Mouse (Mus musculus) embryo, embryonic 10.5 days (tissue): ENCODE results near the gene Ttc27.

Source experiments
- DNase-seq: peaks from one replicate; pipeline ENCODE4 v3.0.0-alpha.2; 2015; ENCODE audit warnings: low spot score

Ttc27 gene

DNA sequence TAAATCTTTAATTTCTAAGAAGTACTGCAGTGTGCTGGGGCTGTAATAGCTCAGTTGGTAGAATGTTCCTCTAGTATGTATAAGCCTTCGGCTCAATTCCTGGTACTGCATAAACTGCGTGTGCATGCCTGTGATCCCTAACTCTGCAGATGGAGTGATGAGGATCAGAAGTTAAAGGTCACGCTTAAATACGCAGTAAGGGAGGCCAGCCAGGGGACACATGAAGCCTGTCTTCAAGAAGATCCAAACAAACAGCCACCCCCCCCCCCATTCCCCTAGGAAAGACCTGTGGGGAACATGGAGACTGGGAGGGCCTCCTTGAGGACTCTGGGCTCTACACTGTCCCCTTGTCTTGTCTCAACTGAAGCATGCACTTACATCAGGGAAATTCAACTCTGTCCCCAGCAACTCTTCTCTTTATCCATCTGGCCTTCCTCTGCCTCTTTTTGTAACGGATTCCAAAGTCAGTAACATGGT lies 36.1 kb downstream of the Ttc27 start:
- no peak for DNase-seq

DNA sequence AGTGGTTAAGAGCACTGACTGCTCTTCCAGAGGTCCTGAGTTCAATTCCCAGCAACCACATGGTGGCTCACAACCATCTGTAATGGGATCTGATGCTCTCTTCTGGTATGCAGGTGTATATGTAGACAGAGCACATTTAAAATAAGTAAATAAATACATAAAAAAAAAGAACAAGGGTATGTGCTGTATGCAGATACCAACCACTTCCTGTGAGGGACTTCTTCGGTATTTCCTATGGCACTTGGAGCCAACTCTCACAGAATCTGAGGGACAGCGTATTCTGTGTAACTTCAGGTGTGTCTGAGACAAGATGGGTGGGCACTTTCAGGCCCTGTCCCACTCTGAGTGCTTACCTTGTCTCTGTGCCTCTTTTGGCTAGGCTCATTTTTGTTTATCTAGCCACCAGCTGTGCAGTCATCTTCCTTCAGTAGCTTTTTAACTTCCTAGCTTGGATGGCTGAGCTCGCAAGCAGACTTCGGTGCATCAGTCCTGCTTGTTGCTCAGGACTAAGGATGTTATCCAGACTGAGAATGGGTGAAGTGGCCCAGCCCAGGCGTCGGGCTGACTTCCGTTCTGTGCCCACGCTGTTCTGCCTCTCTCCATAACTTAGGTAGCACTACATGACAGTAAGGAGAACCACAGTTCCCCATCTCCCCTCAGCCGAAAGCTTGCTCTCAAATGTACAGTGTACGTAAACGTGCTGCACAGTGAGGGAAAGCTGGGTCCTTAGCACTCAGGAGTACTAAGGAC lies 37.0 kb downstream of the Ttc27 start:
- DNase-seq: no peak

- DNase-seq: no peak
Observed at GRCm38 (mm10) chr17:74769390-74769811, 51.9 kb downstream of the Ttc27 start.

DNA sequence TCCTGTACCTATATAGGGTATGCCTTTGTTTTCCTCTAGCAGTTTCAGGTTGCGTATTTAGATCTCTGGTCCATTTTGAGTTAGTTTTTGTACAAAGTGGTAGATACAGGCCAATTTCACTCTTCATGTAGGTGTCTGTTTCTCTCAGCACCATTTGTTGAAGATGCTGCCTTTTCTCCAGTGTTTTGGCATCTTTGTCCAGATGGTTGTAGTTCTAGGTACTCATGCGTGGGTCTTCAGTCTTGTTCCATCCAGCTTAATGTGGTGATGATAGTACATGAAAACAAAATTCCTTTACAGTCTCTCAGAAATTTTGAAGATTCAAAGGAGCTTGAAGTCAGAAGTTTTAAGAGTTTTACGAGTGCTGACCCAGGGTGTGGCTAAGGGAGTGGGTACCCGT lies 54.8 kb downstream of the Ttc27 start:
- no peak for DNase-seq

DNA sequence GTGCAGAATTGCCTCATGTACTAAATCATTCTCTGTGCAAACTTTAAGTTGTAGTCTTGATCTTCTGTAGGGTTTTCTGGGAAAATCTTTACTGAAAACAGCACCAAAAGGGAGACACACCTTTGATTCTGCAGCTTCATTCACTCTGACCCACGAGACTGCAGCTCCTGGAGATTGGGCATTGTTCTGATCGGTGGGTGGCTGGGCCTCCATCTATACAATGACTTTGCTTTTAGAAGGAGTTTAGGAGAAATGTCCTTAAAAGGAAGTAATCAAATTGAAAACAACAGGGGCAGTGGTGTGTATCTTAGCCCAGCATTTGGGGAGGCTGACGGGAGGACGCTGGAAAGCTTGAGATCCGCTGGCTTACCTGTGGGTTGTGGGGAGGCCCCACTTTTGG lies 56.0 kb downstream of the Ttc27 start:
- no peak for DNase-seq

DNA sequence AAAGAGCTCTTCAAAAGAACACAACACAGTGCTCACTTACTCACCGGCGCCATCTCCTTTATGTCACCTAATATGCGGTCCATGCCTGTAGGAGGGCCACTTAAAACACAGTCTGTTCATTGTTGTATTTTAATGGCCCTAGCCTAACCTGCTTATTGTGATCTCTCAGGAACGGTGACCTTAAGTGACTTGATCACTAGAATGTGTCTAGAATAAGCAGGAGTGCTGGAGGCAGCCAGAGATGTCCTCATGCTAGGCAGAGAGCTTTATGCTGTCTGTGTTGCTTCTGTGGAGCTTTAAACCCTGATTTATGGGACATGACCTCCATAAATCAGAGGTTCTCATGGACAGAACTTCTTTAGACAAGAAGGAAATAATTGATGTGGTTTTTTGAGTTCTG lies 62.6 kb downstream of the Ttc27 start:
- DNase-seq: no peak

- no peak for DNase-seq
Observed at GRCm38 (mm10) chr17:74780627-74781026, 63.1 kb downstream of the Ttc27 start.

DNA sequence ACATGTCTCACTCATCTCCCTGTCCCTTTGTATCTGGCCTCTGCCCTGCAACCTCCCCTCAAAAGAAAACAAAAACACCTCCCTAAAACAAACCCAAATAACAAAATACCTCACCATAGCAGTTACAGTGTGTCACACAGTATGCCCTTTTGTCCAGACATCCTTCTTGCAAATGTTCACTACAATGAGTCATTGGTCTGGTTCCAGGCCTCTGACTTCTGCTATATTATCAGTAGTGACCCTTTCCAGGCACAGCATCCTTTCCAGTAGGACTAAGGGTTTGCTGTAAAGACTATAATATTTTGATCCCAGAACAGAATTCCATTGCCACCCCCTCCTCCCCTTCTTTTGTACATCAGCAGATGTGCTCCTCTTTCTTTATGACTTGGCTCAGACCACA lies 64.4 kb downstream of the Ttc27 start:
- DNase-seq: no peak

DNA sequence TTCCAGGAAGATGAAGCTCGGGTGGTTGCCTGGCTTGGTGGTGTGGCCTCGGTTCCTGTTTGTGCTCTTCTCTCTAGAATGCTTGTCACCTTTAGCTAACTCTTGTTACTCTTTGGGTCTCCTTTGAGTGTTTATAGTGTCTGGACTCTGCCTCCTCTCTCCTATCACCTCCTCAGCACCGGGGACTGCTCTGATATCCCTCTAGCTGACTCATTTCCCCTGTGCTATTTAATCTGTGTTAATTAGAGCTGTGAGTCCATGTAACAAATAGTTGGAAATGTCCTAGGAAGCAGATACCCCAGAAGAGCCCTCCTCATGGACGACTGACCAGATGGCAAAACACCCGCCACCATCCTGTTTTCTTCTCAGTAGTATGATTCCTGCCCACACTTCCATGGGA lies 68.1 kb downstream of the Ttc27 start:
- no peak for DNase-seq

GRCm38 (mm10) chr17:74786198-74786734 lies 68.7 kb downstream of the Ttc27 start:
- DNase-seq: no peak

- DNase-seq: no peak
Observed at GRCm38 (mm10) chr17:74796023-74796699, 78.6 kb downstream of the Ttc27 start.

- no peak for DNase-seq
Observed at GRCm38 (mm10) chr17:74799865-74800264, 82.3 kb downstream of the Ttc27 start.

- DNase-seq: no peak
Observed at GRCm38 (mm10) chr17:74802765-74803164, 85.2 kb downstream of the Ttc27 start.

DNA sequence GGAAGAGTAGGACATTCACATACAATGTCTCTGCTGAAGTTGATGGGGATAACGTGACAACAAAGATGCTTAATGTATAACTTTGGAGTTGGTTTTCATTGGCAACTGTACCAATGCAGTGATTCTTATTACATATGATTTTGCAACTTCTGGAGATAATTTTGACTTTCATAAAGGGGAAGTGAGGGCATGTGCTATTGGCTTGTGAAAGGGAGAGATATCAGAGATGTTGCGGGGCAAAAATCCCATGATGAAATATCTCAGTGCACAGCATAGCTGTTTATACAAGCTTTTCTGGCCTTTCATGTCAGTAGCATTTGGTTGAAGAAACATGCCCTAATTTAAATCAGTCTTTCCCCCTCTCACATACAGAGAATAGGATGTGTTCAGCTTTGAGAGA lies 86.3 kb downstream of the Ttc27 start:
- no peak for DNase-seq

GRCm38 (mm10) chr17:74804321-74804930 lies 86.9 kb downstream of the Ttc27 start:
- DNase-seq: peak; percentile 56

- no peak for DNase-seq
Observed at GRCm38 (mm10) chr17:74807509-74808248, 90.1 kb downstream of the Ttc27 start.

GRCm38 (mm10) chr17:74808330-74808729 lies 90.8 kb downstream of the Ttc27 start:
- no peak for DNase-seq

DNA sequence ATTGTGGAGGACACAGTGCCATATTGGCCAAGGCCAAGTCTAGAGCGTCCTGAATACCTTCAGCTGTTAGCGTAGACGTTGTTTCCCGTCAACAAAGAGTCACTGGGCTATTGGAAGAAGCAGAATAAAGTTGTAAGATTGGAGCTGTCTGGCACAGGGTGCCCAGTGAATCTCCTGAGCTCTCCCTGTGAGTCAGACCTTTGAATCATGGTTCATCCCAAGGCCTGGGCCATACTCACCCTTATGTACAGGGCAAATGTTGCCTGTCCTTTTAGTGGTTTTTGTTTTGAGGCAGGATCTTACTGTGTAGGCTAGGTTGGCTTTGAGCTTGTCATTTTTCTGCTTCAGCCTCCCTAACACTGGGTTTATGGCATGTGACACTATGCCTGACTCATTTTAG lies 91.4 kb downstream of the Ttc27 start:
- DNase-seq: no peak

DNA sequence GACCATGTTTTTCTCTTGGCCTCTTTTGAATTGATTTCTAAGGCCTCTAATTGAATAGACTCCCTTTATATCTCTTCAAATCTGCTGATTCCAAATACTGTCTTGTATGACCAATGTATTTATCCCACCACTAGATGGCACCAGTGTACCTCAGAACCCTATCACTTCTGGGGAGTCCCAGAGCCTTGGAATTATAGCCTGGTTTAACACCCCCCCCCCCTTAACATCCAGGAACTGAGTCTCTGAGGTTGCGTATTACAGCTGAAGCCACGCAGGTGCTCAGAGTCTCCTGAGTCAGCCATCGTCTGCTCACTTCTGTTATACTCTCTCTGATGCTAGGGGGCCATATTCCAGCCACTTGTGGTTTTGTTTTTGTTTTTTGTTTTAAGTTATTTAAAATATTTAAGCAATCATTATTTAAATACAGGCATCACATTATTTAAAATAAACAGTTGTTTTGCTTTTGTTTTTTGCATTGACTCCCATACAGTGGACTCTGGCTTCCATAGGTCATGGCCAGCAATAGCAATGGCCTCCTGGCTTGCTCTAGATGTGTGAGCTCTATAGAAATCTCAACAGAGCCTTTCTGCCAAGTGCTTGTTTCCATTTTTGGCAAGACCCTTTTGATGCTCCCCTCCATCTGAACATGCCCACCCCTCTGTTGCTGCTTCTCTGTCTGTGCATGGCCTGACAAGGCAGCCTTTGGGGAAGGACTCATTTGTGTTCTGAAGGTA lies 93.5 kb downstream of the Ttc27 start:
- peak; percentile 81 for DNase-seq

DNA sequence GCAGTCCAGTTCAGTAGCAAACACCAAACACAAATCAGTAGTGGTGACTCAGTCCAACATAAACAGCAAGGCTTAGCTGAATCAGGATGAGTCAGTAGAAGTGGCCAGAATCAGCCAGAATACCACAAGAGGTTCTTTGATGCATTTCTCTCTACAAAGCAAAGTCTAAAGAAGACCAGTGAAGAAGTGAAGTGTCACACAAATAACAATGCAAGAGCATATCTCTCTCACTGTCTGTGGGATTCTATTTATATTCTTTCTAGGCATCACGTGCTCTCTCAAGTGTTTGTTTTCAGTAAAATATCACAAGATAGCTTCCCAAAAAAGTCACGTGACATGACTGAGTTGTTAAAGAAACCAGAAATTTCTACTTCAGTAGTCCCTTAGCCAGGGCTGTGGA lies 102.2 kb downstream of the Ttc27 start:
- DNase-seq: no peak

GRCm38 (mm10) chr17:74830851-74831250 lies 113.3 kb downstream of the Ttc27 start:
- no peak for DNase-seq
